Mouse (Mus musculus): ENCODE measurements at regions not wholly inside any gene's neighbourhood (a gene's known extent, or its start where the extent isn't known, plus 50 kb on each side); places are given as distances from the start of the nearest gene placed in this dataset.

- no peak for DNase-seq
Observed at GRCm38 (mm10) chr13:52049249-52049648, 202.8 kb downstream of the Gadd45g start.

- no peak for DNase-seq
Observed at GRCm38 (mm10) chr13:52055741-52056140, 209.3 kb downstream of the Gadd45g start.

GRCm38 (mm10) chr13:52057456-52057855 lies 211.0 kb downstream of the Gadd45g start:
- DNase-seq = no peak

- no peak for DNase-seq
Observed at GRCm38 (mm10) chr13:52059756-52060417, 213.4 kb downstream of the Gadd45g start.

- DNase-seq = no peak
Observed at GRCm38 (mm10) chr13:52060418-52060870, 214.0 kb downstream of the Gadd45g start.

GRCm38 (mm10) chr13:52061454-52061853 lies 215.0 kb downstream of the Gadd45g start:
- DNase-seq = no peak

- no peak for DNase-seq
Observed at GRCm38 (mm10) chr13:52061881-52062280, 215.4 kb downstream of the Gadd45g start.

- DNase-seq = no peak
Observed at GRCm38 (mm10) chr13:52062576-52062975, 216.1 kb downstream of the Gadd45g start.

GRCm38 (mm10) chr13:52065274-52065673 lies 218.8 kb downstream of the Gadd45g start:
- DNase-seq = peak; percentile 52 to 54

- DNase-seq = no peak
Observed at GRCm38 (mm10) chr13:52065720-52066119, 219.2 kb downstream of the Gadd45g start.

GRCm38 (mm10) chr13:52067048-52067447 lies 220.6 kb downstream of the Gadd45g start:
- no peak for DNase-seq

- no peak for DNase-seq
Observed at GRCm38 (mm10) chr13:52068886-52069439, 222.5 kb downstream of the Gadd45g start.

- DNase-seq = peak; percentile 38 to 63
Observed at GRCm38 (mm10) chr13:52069714-52070113, 223.2 kb downstream of the Gadd45g start.

GRCm38 (mm10) chr13:52070731-52071663 lies 224.5 kb downstream of the Gadd45g start:
- DNase-seq = no peak

- no peak for DNase-seq
Observed at GRCm38 (mm10) chr13:52077616-52078015, 231.1 kb downstream of the Gadd45g start.

- DNase-seq = no peak
Observed at GRCm38 (mm10) chr13:52078561-52078960, 232.1 kb downstream of the Gadd45g start.

- peak in 1 of 2 experiments; percentile 36 for DNase-seq
Observed at GRCm38 (mm10) chr13:52079678-52080246, 233.3 kb downstream of the Gadd45g start.

- DNase-seq = no peak
Observed at GRCm38 (mm10) chr13:52083601-52084455, 237.3 kb downstream of the Gadd45g start.

GRCm38 (mm10) chr13:52085110-52085509 lies 238.6 kb downstream of the Gadd45g start:
- no peak for DNase-seq

- no peak for DNase-seq
Observed at GRCm38 (mm10) chr13:52088319-52088718, 241.8 kb downstream of the Gadd45g start.

- no peak for DNase-seq
Observed at GRCm38 (mm10) chr13:52090365-52090764, 243.9 kb downstream of the Gadd45g start.

Measured in adrenal gland, postnatal 36 days (tissue).